24 mouse cellular contexts compared by ENCODE assay signal in genomic region chr13:35540433-35540832, GRCm38 (mm10).
DNase-seq lines count a peak whose midpoint lies in the region; ATAC-seq and TF ChIP-seq lines count a peak whose summit lies in the region.
"Had no signal": no experiment of that assay in that cellular context is flagged by ENCODE, and none has a peak within 500 bp of the region (broad histone marks: within the 10 kb centered on the region; RNA-seq: fewer than 3 reads in every experiment).

No protein-coding gene starts in this region.

- no peak overlapping the region for H3K4me3 ChIP-seq in liver, embryonic 14.5 days (ENCODE audit: insufficient read depth in 1 of 2, low read depth in 2 of 2, low read length in 2 of 2)
- no peak overlapping the region for H3K4me3 ChIP-seq in liver, embryonic 11.5 days (ENCODE audit: low read depth, low read length)
- H3K4me3 ChIP-seq in liver, embryonic 16.5 days (ENCODE audit: low read depth, low read length) = no peak overlapping the region
- H3K4me3 ChIP-seq: forebrain, embryonic 12.5 days; forebrain, embryonic 15.5 days; heart, embryonic 12.5 days; heart, embryonic 15.5 days; hindbrain, embryonic 10.5 days; hindbrain, embryonic 13.5 days had no signal

- H3K4me2 ChIP-seq in liver, embryonic 14.5 days (ENCODE audit: low read depth) = no peak overlapping the region
- no peak overlapping the region for H3K4me2 ChIP-seq in liver, embryonic 11.5 days
- H3K4me2 ChIP-seq in liver, embryonic 16.5 days (ENCODE audit: low read depth, low read length) = no peak overlapping the region
- H3K4me2 ChIP-seq: forebrain, embryonic 12.5 days; forebrain, embryonic 15.5 days; heart, embryonic 12.5 days; heart, embryonic 15.5 days; hindbrain, embryonic 13.5 days had no signal

- no peak for TF ChIP-seq EP300 in liver, embryonic 14.5 days (IDR thresholded peaks at IDR 0.05; ENCODE audit: low read depth)

- DNase-seq in liver, embryonic 14.5 days (ENCODE audit: low read depth in 3 of 3, low spot score in 3 of 3) = peak; percentile 13 to 33 (median 13)
- no peak for DNase-seq in liver, embryonic 11.5 days (ENCODE audit: low spot score)
- DNase-seq in embryo, embryonic 11 days = no peak
- no peak for DNase-seq in layer of hippocampus, adult 11-12 months (ENCODE audit: low spot score)
- DNase-seq: adrenal gland, adult 8-10 months; adrenal gland, postnatal 36 days; cerebellum, adult 11-12 months; cerebellum, adult 8-10 months; cerebellum, postnatal 10 days; cerebellum, postnatal 36 days; gastrocnemius, postnatal 25 days; heart, adult 18-20 months; heart, postnatal 10 days; heart, postnatal 36 days had no signal

- peaks cover 0 to 5% of the 10 kb centered on the region in 2 experiments; a peak in 1 of 4 replicates for H3K4me1 ChIP-seq in liver, embryonic 14.5 days (replicated peaks; ENCODE audit: control insufficient read depth in 2 of 2, insufficient read depth in 2 of 2, low read length in 1 of 2)
- H3K4me1 ChIP-seq in liver, embryonic 11.5 days (replicated peaks; ENCODE audit: control insufficient read depth, insufficient read depth, low read length) = no peaks in the 10 kb centered on the region
- no peaks in the 10 kb centered on the region for H3K4me1 ChIP-seq in liver, embryonic 16.5 days (ENCODE audit: control insufficient read depth, low read depth, low read length)
- H3K4me1 ChIP-seq: forebrain, embryonic 12.5 days; forebrain, embryonic 15.5 days; heart, embryonic 12.5 days; hindbrain, embryonic 10.5 days; hindbrain, embryonic 13.5 days had no signal

- H3K9ac ChIP-seq in liver, embryonic 14.5 days (replicated peaks) = no peak overlapping the region
- no peak overlapping the region for H3K9ac ChIP-seq in liver, embryonic 11.5 days (ENCODE audit: low read depth, low read length)
- no peak overlapping the region for H3K9ac ChIP-seq in liver, embryonic 16.5 days (ENCODE audit: low read depth, low read length)
- H3K9ac ChIP-seq: forebrain, embryonic 12.5 days; forebrain, embryonic 15.5 days; heart, embryonic 12.5 days; heart, embryonic 15.5 days; hindbrain, embryonic 13.5 days had no signal

- no peaks in the 10 kb centered on the region for H3K9me3 ChIP-seq in liver, embryonic 14.5 days (ENCODE audit: control insufficient read depth, low read length)
- H3K9me3 ChIP-seq in liver, embryonic 11.5 days (ENCODE audit: control insufficient read depth, low read length) = no peaks in the 10 kb centered on the region
- H3K9me3 ChIP-seq in liver, embryonic 16.5 days (replicated peaks; ENCODE audit: control insufficient read depth, low read length) = no peaks in the 10 kb centered on the region
- H3K9me3 ChIP-seq: forebrain, embryonic 12.5 days; forebrain, embryonic 15.5 days; heart, embryonic 15.5 days; hindbrain, embryonic 10.5 days; hindbrain, embryonic 13.5 days had no signal

- no peak for TF ChIP-seq CTCF in liver, embryonic 14.5 days (IDR thresholded peaks at IDR 0.05; ENCODE audit: low read depth)

- WGBS in liver, embryonic 14.5 days (ENCODE audit: insufficient replicate concordance) = 79% methylated on average over 2 of the region's 2 CpGs
- WGBS in liver, embryonic 11.5 days = 87% methylated on average over 2 of the region's 2 CpGs
- 67% methylated on average over 2 of the region's 2 CpGs for WGBS in liver, embryonic 16.5 days (ENCODE audit: insufficient replicate concordance)

- ATAC-seq in liver, embryonic 14.5 days (ENCODE audit: insufficient read depth) = peak; percentile 65; the same call in 1 of the 2 replicates
- no peak for ATAC-seq in liver, embryonic 11.5 days (replicated peaks; ENCODE audit: low FRiP score)
- peak; percentile 81 for ATAC-seq in erythroblast, adult 5-6 weeks (replicated peaks; ENCODE audit: low FRiP score, poor library complexity, severe bottlenecking)
- peak; percentile 70 for ATAC-seq in liver, embryonic 16.5 days (ENCODE audit: low read depth)
- ATAC-seq: CD4-positive, CD25-positive, alpha-beta regulatory T cell, adult 4 months; forebrain, embryonic 15.5 days; hindbrain, embryonic 16.5 days had no signal

- H3K27me3 ChIP-seq in liver, embryonic 14.5 days (ENCODE audit: control insufficient read depth, insufficient read depth, low read length) = no peaks in the 10 kb centered on the region
- no peaks in the 10 kb centered on the region for H3K27me3 ChIP-seq in liver, embryonic 11.5 days (replicated peaks; ENCODE audit: control insufficient read depth, insufficient read depth, low read length)
- H3K27me3 ChIP-seq in liver, embryonic 16.5 days (ENCODE audit: control insufficient read depth, insufficient read depth, low read depth, low read length) = no peaks in the 10 kb centered on the region
- H3K27me3 ChIP-seq: forebrain, embryonic 12.5 days; forebrain, embryonic 15.5 days; heart, embryonic 12.5 days; heart, embryonic 15.5 days; hindbrain, embryonic 13.5 days had no signal

- no peaks in the 10 kb centered on the region for H3K36me3 ChIP-seq in liver, embryonic 14.5 days (replicated peaks; ENCODE audit: control insufficient read depth, insufficient read depth, low read depth)
- H3K36me3 ChIP-seq in liver, embryonic 11.5 days (ENCODE audit: control insufficient read depth, insufficient read depth, low read length) = no peaks in the 10 kb centered on the region
- no peaks in the 10 kb centered on the region for H3K36me3 ChIP-seq in liver, embryonic 16.5 days (ENCODE audit: control insufficient read depth, insufficient read depth)
- H3K36me3 ChIP-seq: forebrain, embryonic 12.5 days; forebrain, embryonic 15.5 days; heart, embryonic 12.5 days; heart, embryonic 15.5 days; hindbrain, embryonic 10.5 days; hindbrain, embryonic 13.5 days had no signal

- H3K27ac ChIP-seq in liver, embryonic 14.5 days = no peak overlapping the region
- H3K27ac ChIP-seq in liver, embryonic 11.5 days (ENCODE audit: low read depth, low read length) = no peak overlapping the region
- no peak overlapping the region for H3K27ac ChIP-seq in liver, embryonic 16.5 days (ENCODE audit: low read length)
- H3K27ac ChIP-seq: forebrain, embryonic 12.5 days; forebrain, embryonic 15.5 days; heart, embryonic 15.5 days; hindbrain, embryonic 10.5 days; hindbrain, embryonic 13.5 days had no signal

Comparison
In these comparisons a context has a peak if more than half of its experiments do, and no peak if none do; other contexts are left out.
1. DNase-seq: peak in liver, embryonic 14.5 days (3 of 3); none in liver, embryonic 11.5 days (single experiment), embryo, embryonic 11 days (single experiment) and layer of hippocampus, adult 11-12 months (single experiment).